Mouse (Mus musculus) MEL (cell line): ENCODE measurements around the gene Mul1. TPM values are rescaled to one million over a fixed set of nuclear protein-coding genes. Genes with fewer than 3 reads are reported as not detected.
A peak's percentile ranks its signal among the peaks of the same experiment; 100 is the strongest.

Experiments
- DNase-seq: peaks from one replicate; pipeline ENCODE4 v3.0.0; 2011; ENCODE audit warnings: low read depth, low spot score
- H3K27ac ChIP-seq: 2 replicates; pipeline ENCODE4 v1.5.1; 2012; ENCODE audit warnings: low read depth, mild to moderate bottlenecking, control low read depth, low read length, moderate library complexity; ENCODE audit not compliant: control insufficient read depth
- H3K27me3 ChIP-seq, 2 experiments: fragments of 150-350 bp in 1 of 2; sonication (generic) in 1 of 2; 2 replicates each; pipeline ENCODE4 v1.6.1; 2012; ENCODE audit warnings: low read length in 2 of 2, mild to moderate bottlenecking in 2 of 2, improper control_type of control experiment in 1 of 2, moderate library complexity in 1 of 2; ENCODE audit not compliant: insufficient read depth in 2 of 2, control insufficient read depth in 1 of 2
- H3K36me3 ChIP-seq, 2 experiments: 2 replicates each; pipeline ENCODE4 v1.6.1; 2012 to 2014; ENCODE audit warnings: low read length in 2 of 2, improper control_type of control experiment in 1 of 2, inconsistent platforms in 1 of 2, mild to moderate bottlenecking in 1 of 2; ENCODE audit not compliant: insufficient read depth in 2 of 2, control insufficient read depth in 1 of 2
- H3K4me1 ChIP-seq, 2 experiments: fragments of 150-350 bp in 1 of 2; sonication (generic) in 1 of 2; 2 replicates each; pipeline ENCODE4 v1.6.1; 2012; ENCODE audit warnings: low read length in 2 of 2, improper control_type of control experiment in 1 of 2, mild to moderate bottlenecking in 1 of 2; ENCODE audit not compliant: insufficient read depth in 2 of 2, control insufficient read depth in 1 of 2
- H3K4me3 ChIP-seq, 2 experiments: fragments of 150-350 bp in 1 of 2; sonication (generic) in 1 of 2; 2 replicates each; pipeline ENCODE4 v1.5.1; 2012; ENCODE audit warnings: low read depth in 2 of 2, low read length in 2 of 2, mild to moderate bottlenecking in 2 of 2, moderate library complexity in 2 of 2, control low read depth in 1 of 2, improper control_type of control experiment in 1 of 2; ENCODE audit not compliant: control insufficient read depth in 1 of 2, insufficient read depth in 1 of 2
- H3K79me2 ChIP-seq: 2 replicates; pipeline ENCODE4 v1.6.1; 2012; ENCODE audit warnings: mild to moderate bottlenecking, low read length, moderate library complexity; ENCODE audit not compliant: control insufficient read depth, poor library complexity, insufficient read depth
- H3K9ac ChIP-seq: 2 replicates; pipeline ENCODE4 v1.6.1; 2012; ENCODE audit warnings: low read depth, mild to moderate bottlenecking, control low read depth, low read length, moderate library complexity; ENCODE audit not compliant: control insufficient read depth, poor library complexity, severe bottlenecking
- H3K9me3 ChIP-seq: fragments of 150-350 bp; sonication (generic); replicated peaks from 2 replicates; pipeline ENCODE4 v1.6.1; 2012; ENCODE audit warnings: mild to moderate bottlenecking, low read length, improper control_type of control experiment, moderate library complexity; ENCODE audit not compliant: insufficient read depth
- BHLHE40 ChIP-seq: IDR thresholded peaks from 2 replicates; pipeline ENCODE4 v1.6.1; 2012; ENCODE audit warnings: low read depth, mild to moderate bottlenecking, inconsistent platforms, low read length, improper control_type of control experiment, borderline replicate concordance
- CHD1 ChIP-seq: IDR thresholded peaks from 2 replicates; pipeline ENCODE4 v1.6.1; 2012; ENCODE audit warnings: low read depth, mild to moderate bottlenecking, inconsistent platforms, low read length, improper control_type of control experiment
- CHD2 ChIP-seq: IDR thresholded peaks from 2 replicates; pipeline ENCODE4 v1.6.1; 2011; ENCODE audit warnings: low read length, improper control_type of control experiment
- CTCF ChIP-seq, 3 experiments: IDR thresholded peaks in 2 of 3; conservative IDR thresholded peaks in 1 of 3; 2 replicates each; pipeline ENCODE4 v1.5.1; 2011 to 2012; ENCODE audit warnings: low read length in 3 of 3, low read depth in 2 of 3, mild to moderate bottlenecking in 2 of 3, improper control_type of control experiment in 1 of 3, inconsistent platforms in 1 of 3, mixed read lengths in 1 of 3, moderate library complexity in 1 of 3; ENCODE audit not compliant: control insufficient read depth in 1 of 3, insufficient read depth in 1 of 3, poor library complexity in 1 of 3, severe bottlenecking in 1 of 3
- E2F4 ChIP-seq: IDR thresholded peaks from 2 replicates; pipeline ENCODE4 v1.6.1; 2011; ENCODE audit warnings: low read depth, low read length, improper control_type of control experiment, borderline replicate concordance
- ELF1 ChIP-seq: IDR thresholded peaks from 2 replicates; pipeline ENCODE4 v1.6.1; 2014; ENCODE audit warnings: low read depth, mild to moderate bottlenecking, inconsistent platforms, low read length, improper control_type of control experiment, moderate library complexity
- EP300 ChIP-seq, 2 experiments: IDR thresholded peaks; 2 replicates each; pipeline ENCODE4 v1.6.1; 2011; ENCODE audit warnings: improper control_type of control experiment in 2 of 2, low read length in 2 of 2, low read depth in 1 of 2, mild to moderate bottlenecking in 1 of 2
- ETS1 ChIP-seq: IDR thresholded peaks from 2 replicates; pipeline ENCODE4 v1.6.1; 2012; ENCODE audit warnings: low read depth, mild to moderate bottlenecking, inconsistent platforms, low read length, improper control_type of control experiment, moderate library complexity
- GATA1 ChIP-seq: IDR thresholded peaks from 2 replicates; pipeline ENCODE4 v1.6.1; 2011; ENCODE audit warnings: low read depth, low read length, improper control_type of control experiment
- HCFC1 ChIP-seq: IDR thresholded peaks from 2 replicates; pipeline ENCODE4 v1.6.1; 2012; ENCODE audit warnings: low read depth, mild to moderate bottlenecking, inconsistent platforms, low read length, improper control_type of control experiment, moderate library complexity
- KAT2A ChIP-seq: conservative IDR thresholded peaks from 2 replicates; pipeline ENCODE4 v1.6.1; 2012; ENCODE audit warnings: low read depth, low read length, improper control_type of control experiment, inconsistent platforms
- MAX ChIP-seq: IDR thresholded peaks from 2 replicates; pipeline ENCODE4 v1.6.1; 2011; ENCODE audit warnings: low read length, improper control_type of control experiment
- MAZ ChIP-seq: IDR thresholded peaks from 2 replicates; pipeline ENCODE4 v1.6.1; 2012; ENCODE audit warnings: low read depth, mild to moderate bottlenecking, inconsistent platforms, low read length, improper control_type of control experiment
- MEF2A ChIP-seq: IDR thresholded peaks from 2 replicates; pipeline ENCODE4 v1.6.1; 2014; ENCODE audit warnings: low read depth, mild to moderate bottlenecking, inconsistent platforms, low read length, improper control_type of control experiment; ENCODE audit not compliant: poor library complexity, insufficient replicate concordance, severe bottlenecking; ENCODE audit errors: extremely low read depth
- MXI1 ChIP-seq: IDR thresholded peaks from 2 replicates; pipeline ENCODE4 v1.6.1; 2011; ENCODE audit warnings: mild to moderate bottlenecking, low read depth, low read length, improper control_type of control experiment
- MYC ChIP-seq: IDR thresholded peaks from 2 replicates; pipeline ENCODE4 v1.6.1; 2011; ENCODE audit warnings: low read depth, mild to moderate bottlenecking, low read length, improper control_type of control experiment, moderate library complexity
- NELFE ChIP-seq: IDR thresholded peaks from 2 replicates; pipeline ENCODE4 v1.6.1; 2011; ENCODE audit warnings: low read depth, low read length, improper control_type of control experiment
- NRF1 ChIP-seq: IDR thresholded peaks from 2 replicates; pipeline ENCODE4 v1.6.1; 2014; ENCODE audit warnings: low read depth, mild to moderate bottlenecking, inconsistent platforms, low read length, improper control_type of control experiment, moderate library complexity; ENCODE audit not compliant: poor library complexity, insufficient read depth, severe bottlenecking
- POLR2A ChIP-seq, 2 experiments: IDR thresholded peaks; 2 replicates each; pipeline ENCODE4 v1.6.1; 2011 to 2012; ENCODE audit warnings: low read length in 2 of 2, mild to moderate bottlenecking in 2 of 2, control low read depth in 1 of 2, improper control_type of control experiment in 1 of 2, low read depth in 1 of 2, moderate library complexity in 1 of 2; ENCODE audit not compliant: control insufficient read depth in 1 of 2, insufficient read depth in 1 of 2, poor library complexity in 1 of 2
- POLR2AphosphoS2 ChIP-seq: IDR thresholded peaks from 2 replicates; pipeline ENCODE4 v1.6.1; 2011; ENCODE audit warnings: low read length, improper control_type of control experiment
- RCOR1 ChIP-seq: IDR thresholded peaks from 2 replicates; pipeline ENCODE4 v1.6.1; 2012; ENCODE audit warnings: low read depth, mild to moderate bottlenecking, inconsistent platforms, low read length, improper control_type of control experiment
- SIN3A ChIP-seq: IDR thresholded peaks from 2 replicates; pipeline ENCODE4 v1.6.1; 2012; ENCODE audit warnings: low read length, improper control_type of control experiment, inconsistent platforms
- SMC3 ChIP-seq: IDR thresholded peaks from 2 replicates; pipeline ENCODE4 v1.6.1; 2011; ENCODE audit warnings: low read depth, low read length, improper control_type of control experiment
- TAL1 ChIP-seq: IDR thresholded peaks from 2 replicates; pipeline ENCODE4 v1.6.1; 2012; ENCODE audit warnings: mild to moderate bottlenecking, inconsistent platforms, low read length, moderate library complexity, mixed read lengths
- TBP ChIP-seq: IDR thresholded peaks from 2 replicates; pipeline ENCODE4 v1.8.0; 2011; ENCODE audit warnings: low read depth, low read length, improper control_type of control experiment
- TCF12 ChIP-seq: IDR thresholded peaks from 2 replicates; pipeline ENCODE4 v1.6.1; 2014; ENCODE audit warnings: low read depth, mild to moderate bottlenecking, inconsistent platforms, low read length, improper control_type of control experiment, moderate library complexity
- UBTF ChIP-seq: IDR thresholded peaks from 2 replicates; pipeline ENCODE4 v1.6.1; 2012; ENCODE audit warnings: low read depth, mild to moderate bottlenecking, inconsistent platforms, low read length, improper control_type of control experiment, moderate library complexity, borderline replicate concordance; ENCODE audit not compliant: insufficient read depth
- USF1 ChIP-seq: IDR thresholded peaks from 2 replicates; pipeline ENCODE4 v1.6.1; 2014; ENCODE audit warnings: low read depth, mild to moderate bottlenecking, inconsistent platforms, low read length, improper control_type of control experiment, moderate library complexity
- USF2 ChIP-seq, 2 experiments: IDR thresholded peaks; 2 replicates each; pipeline ENCODE4 v1.6.1; 2011 to 2012; ENCODE audit warnings: improper control_type of control experiment in 2 of 2, low read length in 2 of 2, borderline replicate concordance in 1 of 2, inconsistent platforms in 1 of 2, low read depth in 1 of 2, mild to moderate bottlenecking in 1 of 2; ENCODE audit not compliant: insufficient read depth in 1 of 2
- ZC3H11A ChIP-seq: IDR thresholded peaks from 2 replicates; pipeline ENCODE4 v1.6.1; 2012; ENCODE audit warnings: low read depth, mild to moderate bottlenecking, inconsistent platforms, low read length, improper control_type of control experiment
- ZMIZ1 ChIP-seq: IDR thresholded peaks from 2 replicates; pipeline ENCODE4 v1.6.1; 2012; ENCODE audit warnings: low read depth, mild to moderate bottlenecking, inconsistent platforms, low read length, improper control_type of control experiment, moderate library complexity
- ZNF384 ChIP-seq: IDR thresholded peaks from 2 replicates; pipeline ENCODE4 v1.6.1; 2012; ENCODE audit warnings: low read depth, mild to moderate bottlenecking, inconsistent platforms, low read length, improper control_type of control experiment
- polyA plus RNA-seq, 2 experiments: library from polyadenylated mRNA; stranded (reverse) in 1 of 2; unstranded in 1 of 2; fragments of >175 nt in 1 of 2; fragments of >200 nt in 1 of 2; gene quantifications; 2 replicates each; pipeline versions ENCODE4 v1.2.1 to v1.2.4; 2012; ENCODE audit warnings: low replicate concordance in 2 of 2, low read depth in 1 of 2; ENCODE audit not compliant: insufficient read length in 2 of 2, insufficient read depth in 1 of 2, missing spikeins in 1 of 2
- total RNA-seq: library from RNA; depleted of rRNA; stranded (reverse); fragments of 300-350 nt; gene quantifications from 2 replicates; pipeline ENCODE4 v1.2.3, GENCODE M21; 2012; rRNA removed

Mul1 gene
- total RNA-seq (26.9 and 31.9 TPM in 2 replicates), polyA plus RNA-seq (10 to 100 TPM in 1 of 2 experiments, not detected in 1; 31.3 TPM)

DNA sequence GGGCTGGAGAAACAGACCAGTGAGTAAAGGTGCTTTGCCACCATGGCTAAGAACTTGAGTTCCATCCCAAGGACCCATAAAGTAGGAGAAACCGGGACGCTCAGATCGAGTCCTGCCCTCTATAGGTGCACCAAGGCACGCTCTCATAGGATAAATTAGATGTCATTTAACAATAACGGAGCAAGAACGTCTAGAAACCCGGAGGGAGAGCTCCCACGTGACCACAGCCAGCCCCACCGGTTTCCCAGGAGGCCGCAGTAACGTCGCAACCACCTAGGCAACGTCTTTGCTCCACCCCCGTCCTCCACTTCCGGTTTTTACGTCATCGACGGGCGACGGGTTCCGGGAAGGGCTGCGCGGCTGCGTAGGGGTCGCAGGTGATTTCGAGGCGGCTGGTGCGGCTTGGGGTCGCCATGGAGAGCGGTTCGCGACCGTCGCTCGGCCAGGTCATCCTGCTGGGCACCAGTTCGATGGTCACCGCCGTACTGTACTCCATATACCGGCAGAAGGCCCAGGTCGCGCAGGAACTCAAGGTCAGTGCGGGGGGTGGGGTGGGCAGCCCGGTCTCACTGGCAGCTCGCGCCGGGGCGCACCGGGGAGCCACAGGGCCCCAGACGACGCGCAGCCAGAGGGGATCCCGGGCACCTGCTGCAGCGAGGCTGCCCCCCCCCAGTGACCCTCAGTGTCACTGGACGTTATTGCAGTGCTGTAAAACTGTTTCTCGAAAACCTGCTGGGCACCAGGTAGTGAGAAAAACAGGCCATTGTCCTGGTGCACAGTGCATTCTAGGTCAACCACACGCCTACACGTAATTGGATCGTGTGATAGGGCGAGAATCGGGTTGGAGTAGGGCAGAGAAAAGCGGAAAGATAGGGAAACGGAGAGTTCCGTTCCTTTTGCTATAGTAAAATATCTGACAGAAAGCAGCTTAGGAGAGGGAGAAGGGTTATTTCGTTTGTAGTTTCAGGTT lies at the start of gene Mul1:
Gene Mul1, plus strand, starts transcription at position 325 of the 970 bp plus-strand sequence.
- H3K27me3 ChIP-seq, result no peaks in the 10 kb centered on the region
- H3K36me3 ChIP-seq, result peaks cover 2 to 12% of the 10 kb centered on the region in 2 experiments; a peak in 3 of 4 replicates
- peak; percentile 95 for DNase-seq
- peak within 1 kb of the TSS; percentile 74 to 93 for H3K4me3 ChIP-seq
- TF ChIP-seq RCOR1 (no peak), BHLHE40 (peak; percentile 22; the same call in 1 of the 2 replicates), ZNF384 (no peak), NELFE (peak; percentile 75), CHD2 (no peak), UBTF (no peak), USF1 (peak; percentile 96), CTCF (IDR thresholded peaks at IDR 0.05 in 2 of 3, conservative IDR thresholded peaks at IDR 0.05 in 1 of 3; ENCODE audit: control insufficient read depth in 1 of 3, insufficient read depth in 1 of 3, low read depth in 2 of 3, low read length in 3 of 3, poor library complexity in 1 of 3, severe bottlenecking in 1 of 3) (no peak), MAX (peak; percentile 90), CHD1 (no peak), ZC3H11A (no peak), TBP (peak; percentile 39; the same call in 1 of the 2 replicates), TCF12 (peak; percentile 47; the same call in 1 of the 2 replicates), ETS1 (peak; percentile 24; the same call in 1 of the 2 replicates), POLR2AphosphoS2 (peak; percentile 62), ELF1 (peak; percentile 93), E2F4 (no peak), ZMIZ1 (peak; percentile 52; the same call in 1 of the 2 replicates), MEF2A (no peak), POLR2A (IDR thresholded peaks at IDR 0.05; ENCODE audit: control insufficient read depth in 1 of 2, insufficient read depth in 1 of 2, low read depth in 1 of 2, low read length in 2 of 2, poor library complexity in 1 of 2) (peak; percentile 60 to 82; a peak in 3 of 4 replicates), NRF1 (peak; percentile 70), MAZ (peak; percentile 47; the same call in 1 of the 2 replicates), MYC (peak; percentile 59; the same call in 1 of the 2 replicates), EP300 (IDR thresholded peaks at IDR 0.05; ENCODE audit: low read depth in 1 of 2, low read length in 2 of 2) (no peak), SMC3 (no peak), MXI1 (peak; percentile 91), KAT2A (no peak; the same call in 1 of the 2 replicates), TAL1 (no peak), USF2 (IDR thresholded peaks at IDR 0.05; ENCODE audit: borderline replicate concordance in 1 of 2, insufficient read depth in 1 of 2, low read depth in 1 of 2, low read length in 2 of 2) (peak in 1 of 2 experiments; percentile 74; a peak in 2 of 4 replicates), HCFC1 (peak; percentile 93), GATA1 (no peak), SIN3A (peak; percentile 95)
- H3K9ac ChIP-seq, result peak within 1 kb of the TSS; percentile 82
- peak within 1 kb of the TSS; percentile 58 for H3K27ac ChIP-seq
- peaks cover 6 to 22% of the 10 kb centered on the region in 2 experiments for H3K4me1 ChIP-seq
- H3K9me3 ChIP-seq, result no peaks in the 10 kb centered on the region
- peaks cover 16% of the 10 kb centered on the region for H3K79me2 ChIP-seq
